Mouse (Mus musculus) erythroblast, adult 5-6 weeks (primary cell): ENCODE results near the gene Lrrc28. TPM values are rescaled to one million over a fixed set of nuclear protein-coding genes. Genes with fewer than 3 reads are reported as not detected.
A peak's percentile ranks its signal among the peaks of the same experiment; 100 is the strongest.

Source experiments
- ATAC-seq: replicated peaks from 2 replicates; pipeline ENCODE4 v1.8.0; 2016; ENCODE audit warnings: moderate number of reproducible peaks, mild to moderate bottlenecking, moderate TSS enrichment, inconsistent platforms; ENCODE audit not compliant: poor library complexity, low FRiP score, severe bottlenecking
- total RNA-seq, 2 experiments: library from RNA; stranded (forward) in 1 of 2; stranded (reverse) in 1 of 2; fragments of 150-400 nt in 1 of 2; fragments of 200-764, 138-1000 nt in 1 of 2; gene quantifications; 2 replicates each; pipeline versions ENCODE4 v1.2.3 to v1.2.4; 2015 to 2017; ENCODE audit warnings: low replicate concordance in 2 of 2

The Lrrc28 gene
- total RNA-seq (2015; ENCODE audit: low replicate concordance): 1.5 and 5.2 TPM in 2 replicates
- total RNA-seq (2017; ENCODE audit: low replicate concordance): 9.4 and 12.4 TPM in 2 replicates

DNA sequence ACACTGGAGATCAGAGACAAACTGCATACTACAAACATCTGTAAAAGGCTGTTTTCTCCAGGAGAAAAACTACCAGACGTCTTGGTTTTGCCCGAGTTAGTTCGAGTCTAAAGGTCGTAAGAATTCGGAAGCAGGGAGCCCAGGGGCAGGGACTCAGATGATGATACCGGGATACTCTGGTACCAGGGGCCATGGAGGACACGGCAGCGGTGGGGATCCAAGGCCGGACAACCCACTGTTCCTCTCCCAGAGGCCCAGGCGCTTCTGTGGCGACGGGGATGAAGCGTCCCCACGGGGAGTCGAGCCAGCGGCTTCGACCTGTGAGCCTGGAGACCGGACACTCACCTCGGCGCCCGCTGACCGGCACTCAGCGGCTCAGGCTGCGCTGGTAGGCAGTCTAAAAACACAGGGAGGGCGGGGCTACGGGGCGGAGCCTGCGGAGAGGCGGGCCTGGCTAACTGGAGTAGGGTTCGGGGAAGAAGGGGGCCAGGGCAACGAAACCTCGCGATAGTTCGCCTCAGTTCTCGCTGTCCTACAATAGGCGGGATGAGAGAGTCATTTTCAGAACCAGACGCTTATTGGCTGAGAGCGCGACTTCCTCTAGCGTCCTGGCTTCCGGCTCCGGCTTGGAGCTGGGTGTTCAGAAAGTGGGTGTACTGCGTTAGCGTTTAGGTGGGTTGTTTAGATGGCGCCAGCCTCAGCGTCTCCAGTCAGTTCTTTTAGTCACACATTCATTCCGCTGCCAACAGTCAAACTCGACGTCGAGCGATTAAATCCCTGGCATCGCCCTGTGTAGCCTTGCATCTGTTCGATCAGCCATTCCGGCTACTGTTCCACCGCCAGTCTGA lies at the start of gene Lrrc28:
Gene Lrrc28 (minus strand): TSS at position 436 of the 848 bp plus-strand sequence.
- ATAC-seq: peak; percentile 97

DNA sequence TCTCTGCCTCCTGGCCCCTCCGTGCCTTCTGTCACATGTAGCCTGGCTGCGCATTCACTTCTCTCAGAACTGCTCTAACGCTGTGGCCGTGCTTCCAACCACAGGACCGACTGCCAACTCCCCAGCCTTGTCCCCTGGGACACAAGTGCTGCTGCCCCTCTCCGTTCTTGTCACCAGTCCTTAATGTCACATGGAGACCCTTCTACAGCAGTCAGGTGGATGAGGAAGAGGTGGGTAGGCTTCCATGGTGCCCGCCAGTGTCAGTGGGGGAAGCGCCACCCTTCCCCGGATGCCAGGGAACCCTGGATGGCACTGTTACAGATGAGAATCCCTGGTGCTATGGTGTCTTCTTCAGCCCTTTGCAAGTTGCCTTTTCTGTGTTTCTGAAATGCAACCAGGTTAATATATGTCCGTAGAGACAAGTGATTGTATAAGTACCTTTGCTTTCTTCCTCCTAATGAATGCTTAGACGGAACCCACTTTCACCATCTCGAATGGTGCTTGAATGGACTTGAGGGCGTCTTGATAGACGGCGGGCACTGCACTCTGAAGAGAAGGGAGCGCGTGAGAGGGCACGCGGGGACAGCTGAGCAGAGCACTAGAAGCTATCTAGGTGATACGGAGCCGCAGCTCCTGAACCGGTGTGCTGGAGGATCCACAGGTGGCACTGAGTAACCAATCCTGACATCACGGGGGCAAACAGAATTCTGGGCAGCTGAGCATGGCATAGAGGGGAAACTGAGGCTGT lies 47.9 kb upstream of the Lrrc28 start:
- ATAC-seq: no peak

- no peak for ATAC-seq
Measured at GRCm38 (mm10) chr7:67692141-67692540, 47.1 kb upstream of the Lrrc28 start.

DNA sequence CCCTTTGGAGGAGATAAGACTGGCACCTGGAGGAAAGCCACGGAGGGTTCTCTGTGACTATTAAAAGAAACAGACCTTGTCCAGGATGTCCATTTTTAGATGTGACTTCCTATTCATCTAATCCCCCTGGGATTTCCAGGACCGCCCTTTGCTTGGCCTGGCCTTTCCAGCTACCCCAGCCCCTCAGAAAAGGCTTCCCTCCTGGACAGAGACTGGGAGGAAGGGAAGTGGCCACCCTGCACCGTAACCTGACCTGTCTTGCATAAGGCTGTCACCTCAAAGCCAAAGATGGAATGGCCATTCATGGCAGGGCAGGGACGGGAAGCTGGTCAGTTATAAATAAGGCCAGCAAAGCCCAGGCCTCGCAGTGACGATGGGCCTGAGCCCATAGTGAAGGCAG lies 46.0 kb upstream of the Lrrc28 start:
- ATAC-seq: no peak

DNA sequence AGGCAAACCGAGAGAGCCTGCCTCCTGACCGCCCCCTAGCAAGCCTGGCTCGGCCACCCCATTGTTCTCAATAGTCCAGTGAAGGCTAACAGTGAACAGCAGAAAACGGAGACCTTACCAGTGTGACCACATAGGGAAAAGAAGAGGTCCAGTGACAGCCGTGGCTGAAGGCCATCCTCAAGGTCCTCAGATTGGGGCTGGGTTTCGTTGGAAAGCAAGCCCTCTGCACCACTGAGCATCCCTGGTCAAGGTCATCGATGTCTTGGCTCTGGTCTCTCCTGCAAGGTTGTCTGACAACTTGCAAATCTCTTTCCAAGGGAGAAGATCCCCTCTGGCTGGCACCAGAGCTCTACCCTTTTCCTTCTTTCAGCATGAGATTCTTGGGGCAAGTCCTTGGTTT lies 44.7 kb upstream of the Lrrc28 start:
- no peak for ATAC-seq

DNA sequence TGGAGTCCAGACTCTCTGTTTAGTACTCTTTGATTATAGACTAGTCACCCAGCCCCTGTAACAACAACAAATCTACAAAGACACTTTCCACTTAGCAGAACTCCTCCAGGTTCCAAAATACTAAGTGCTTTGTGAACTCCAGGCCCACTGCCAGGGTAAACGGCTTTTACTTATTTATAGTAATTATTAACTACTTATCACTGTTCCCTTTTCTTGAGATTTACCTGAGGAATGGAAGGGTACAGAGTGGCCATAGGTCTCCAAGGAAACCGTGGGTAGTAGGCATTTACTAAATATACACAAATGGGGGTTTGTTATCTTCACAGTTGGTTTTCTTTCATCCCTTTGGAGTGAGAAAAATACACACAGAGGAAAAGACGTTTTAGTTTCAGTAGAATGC lies 43.2 kb upstream of the Lrrc28 start:
- no peak for ATAC-seq

- ATAC-seq: no peak
Measured at GRCm38 (mm10) chr7:67686545-67686944, 41.5 kb upstream of the Lrrc28 start.

GRCm38 (mm10) chr7:67683006-67683405 lies 37.9 kb upstream of the Lrrc28 start:
- ATAC-seq: no peak

DNA sequence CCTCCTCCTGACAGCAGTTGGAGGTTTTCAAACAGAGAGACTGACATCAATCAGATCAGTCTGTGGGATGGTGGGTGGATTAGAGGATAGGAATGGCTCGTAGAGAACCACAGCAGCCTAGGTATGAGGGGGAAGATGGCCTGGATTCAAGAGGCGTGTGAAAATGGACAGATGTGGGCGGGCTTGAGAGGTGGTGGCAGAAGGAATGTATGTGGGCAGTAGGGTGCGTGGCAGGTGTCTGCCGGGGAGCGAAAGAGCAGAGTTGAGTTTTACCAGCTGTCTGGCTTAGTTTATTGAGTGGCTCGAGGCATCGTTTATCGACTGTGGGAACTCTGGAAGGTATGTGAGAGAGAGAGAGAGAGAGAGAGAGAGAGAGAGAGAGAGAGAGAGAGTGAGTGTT lies 36.0 kb upstream of the Lrrc28 start:
- no peak for ATAC-seq

DNA sequence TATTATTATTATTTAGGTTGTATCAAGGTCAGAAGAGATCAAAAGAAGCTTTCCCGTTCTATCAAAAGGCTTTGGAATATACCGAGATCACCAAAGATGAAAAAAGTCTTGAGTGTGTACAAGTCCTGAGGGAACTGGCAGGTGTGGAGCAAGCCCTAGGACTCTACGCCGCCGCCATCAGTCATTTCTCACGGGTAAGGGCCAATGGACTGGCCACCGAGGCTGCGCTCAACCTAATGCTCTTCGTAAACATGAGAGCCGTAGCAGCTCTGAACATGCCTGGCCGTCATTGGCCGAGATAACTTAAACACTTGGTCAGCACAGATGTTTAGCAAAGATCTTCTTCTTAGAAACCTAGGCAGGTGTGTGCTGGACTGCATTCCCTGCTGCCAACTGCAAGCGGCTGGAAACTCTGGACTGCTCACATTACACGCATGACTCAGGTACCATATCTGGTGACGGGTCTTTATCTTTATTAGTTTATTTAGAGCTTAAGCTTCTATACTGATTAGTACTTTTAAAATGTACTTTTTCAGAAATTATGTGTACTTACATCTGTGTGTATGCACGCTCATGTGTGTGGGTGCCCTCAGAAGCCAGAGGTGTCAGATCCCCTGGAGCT lies 33.9 kb upstream of the Lrrc28 start:
- no peak for ATAC-seq

DNA sequence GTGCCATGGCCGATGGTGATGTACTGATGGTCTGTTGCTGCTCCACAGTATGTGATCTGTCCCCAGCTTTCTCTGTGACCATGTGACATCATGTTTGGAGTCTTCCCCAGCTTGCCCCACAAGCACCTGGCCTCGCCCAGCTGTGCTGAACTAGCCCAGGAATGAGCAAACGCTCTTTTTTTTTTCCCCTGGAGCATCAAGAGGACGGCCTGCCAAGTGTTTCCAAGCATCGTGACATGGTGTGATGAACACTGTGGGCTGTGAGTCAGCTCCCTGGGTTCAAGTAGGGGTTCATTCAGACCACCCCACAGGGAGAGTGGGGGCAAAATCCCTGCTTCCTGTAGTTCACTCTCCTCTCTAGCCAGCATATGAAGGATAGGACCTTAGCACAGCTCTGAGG lies 28.6 kb upstream of the Lrrc28 start:
- ATAC-seq: no peak

- peak; percentile 87 for ATAC-seq
Measured at GRCm38 (mm10) chr7:67672650-67673049, 27.6 kb upstream of the Lrrc28 start.

DNA sequence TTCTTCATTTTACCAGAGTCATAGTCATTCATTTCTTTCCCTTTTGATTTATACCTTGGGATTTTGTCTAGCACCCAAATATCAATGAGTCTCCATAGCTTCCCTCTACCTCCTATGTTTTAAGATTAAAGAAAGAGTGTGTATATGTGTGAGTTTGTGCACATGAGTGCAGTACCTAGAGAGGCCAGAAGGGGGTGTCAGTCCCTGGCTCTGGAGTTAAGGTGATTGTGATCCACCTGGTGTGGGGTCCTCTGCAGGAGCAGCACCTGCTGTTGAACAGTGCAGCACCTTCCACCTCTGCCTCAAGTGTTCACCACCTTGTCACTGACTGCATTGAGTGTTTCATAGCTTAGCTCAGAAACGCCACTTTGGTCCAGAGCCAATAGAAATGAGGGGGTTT lies 25.9 kb upstream of the Lrrc28 start:
- ATAC-seq: no peak

DNA sequence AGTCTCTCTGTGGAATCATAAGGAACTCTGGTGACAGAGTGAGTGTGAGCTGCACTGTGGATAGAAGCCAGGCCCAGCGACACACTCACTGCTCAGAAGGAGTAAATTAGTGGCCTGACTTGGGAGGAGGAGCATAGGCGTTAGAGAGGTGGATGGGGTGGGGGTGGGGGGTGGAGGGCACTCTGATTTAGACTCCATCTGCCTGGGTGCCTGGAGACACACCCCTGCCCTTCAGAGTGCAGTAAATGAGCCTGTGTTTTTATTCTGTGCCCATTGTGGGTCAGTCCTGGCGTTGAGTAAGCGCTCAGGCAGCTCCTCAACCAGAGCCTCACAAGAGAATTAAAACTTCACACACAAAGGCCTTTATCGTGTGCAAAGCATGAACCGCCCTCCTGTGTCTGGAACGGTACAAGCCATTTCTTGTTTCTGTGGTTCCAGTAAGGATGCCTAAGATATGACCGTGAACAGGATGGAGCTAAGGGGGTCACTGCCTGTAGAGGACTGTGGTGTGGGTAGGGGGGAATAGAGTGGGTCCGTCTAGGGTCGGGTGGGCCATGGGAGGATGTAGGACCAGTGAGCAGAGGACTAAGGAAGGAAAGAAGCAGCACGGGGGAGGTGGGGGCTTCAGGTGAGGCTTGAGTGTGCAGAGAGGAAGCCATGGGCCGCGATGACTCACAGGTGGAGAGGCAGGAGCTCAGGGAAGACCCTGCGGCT lies 19.1 kb upstream of the Lrrc28 start:
- ATAC-seq: no peak

GRCm38 (mm10) chr7:67662424-67662823 lies 17.4 kb upstream of the Lrrc28 start:
- no peak for ATAC-seq

DNA sequence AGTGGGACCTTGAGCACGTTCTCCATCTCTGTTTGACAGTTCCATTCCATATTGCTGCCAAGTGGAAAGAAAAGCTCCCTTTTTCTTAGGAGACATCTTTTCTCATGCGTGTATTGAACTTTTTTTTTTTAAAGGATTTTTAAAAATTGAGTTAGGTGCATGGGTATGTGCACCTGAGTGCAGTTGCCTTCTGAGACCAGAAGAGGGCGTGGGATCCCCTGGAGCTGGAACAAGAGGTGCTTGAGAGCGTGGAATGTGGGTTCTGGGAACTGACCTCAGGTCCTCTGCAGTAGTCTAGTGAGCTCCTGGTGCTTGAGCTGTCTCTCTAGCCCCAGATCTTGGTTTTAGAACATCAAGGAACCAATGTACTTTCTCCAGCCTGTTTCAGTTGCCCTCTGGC lies 13.0 kb upstream of the Lrrc28 start:
- no peak for ATAC-seq

- ATAC-seq: no peak
Measured at GRCm38 (mm10) chr7:67655186-67655585, 10.1 kb upstream of the Lrrc28 start.

GRCm38 (mm10) chr7:67654668-67655067 lies 9.6 kb upstream of the Lrrc28 start:
- ATAC-seq: no peak

DNA sequence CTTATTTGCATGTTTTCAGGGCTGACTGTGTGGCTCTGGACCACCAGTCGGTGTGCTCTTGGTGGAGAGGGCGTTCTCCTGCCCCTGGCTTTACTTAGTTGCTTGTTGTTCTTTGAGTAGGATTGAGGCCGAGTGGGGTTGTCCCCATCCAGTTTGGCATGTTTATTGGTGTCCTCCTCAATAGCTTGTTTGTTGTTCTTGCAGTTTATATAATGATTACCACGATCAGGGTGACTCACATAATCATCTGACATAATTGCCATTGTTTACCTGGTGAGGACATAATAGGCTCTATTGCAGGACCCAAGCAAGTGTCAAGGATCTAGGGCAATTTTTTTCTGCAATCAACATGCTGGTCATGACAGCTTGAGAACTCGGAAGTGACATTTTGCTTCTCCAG lies 7.1 kb upstream of the Lrrc28 start:
- no peak for ATAC-seq

GRCm38 (mm10) chr7:67648376-67648775 lies 3.3 kb upstream of the Lrrc28 start:
- no peak for ATAC-seq
